Mouse (Mus musculus): Measurements from ENCODE around the gene Mapk6.

DNA sequence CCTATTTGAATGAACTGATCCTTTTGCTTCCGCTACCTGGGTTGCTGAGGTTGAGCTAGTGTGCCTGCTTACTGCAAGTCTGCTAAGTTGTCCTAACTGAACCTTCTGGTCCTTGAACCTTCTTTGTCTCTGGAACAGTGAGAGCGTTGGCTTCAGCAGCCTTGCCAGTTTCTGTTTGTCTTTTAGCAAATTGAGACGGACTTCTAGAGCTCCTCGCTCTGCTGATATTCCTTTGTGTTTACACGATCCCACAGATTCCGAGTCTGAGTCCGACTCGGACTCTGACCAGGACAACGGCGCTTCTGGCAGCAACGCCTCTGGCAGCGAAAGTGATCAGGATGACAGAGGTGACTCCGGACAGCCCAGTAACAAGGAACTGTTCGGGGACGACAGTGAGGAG is 35.2 kb upstream of the Mapk6 start:
- no peak for TF ChIP-seq CTCF (IDR thresholded peaks at IDR 0.05; ENCODE audit: low read depth)
- TF ChIP-seq EP300 (optimal IDR thresholded peaks at IDR 0.05), result no peak
